Mouse (Mus musculus): ENCODE data around the gene Dhps. TPM values are rescaled to one million over a fixed set of nuclear protein-coding genes. Genes with fewer than 3 reads are reported as not detected.

Gene Dhps
- polyA plus RNA-seq, 1 experiment from 2014 or later: 70.5 TPM

DNA sequence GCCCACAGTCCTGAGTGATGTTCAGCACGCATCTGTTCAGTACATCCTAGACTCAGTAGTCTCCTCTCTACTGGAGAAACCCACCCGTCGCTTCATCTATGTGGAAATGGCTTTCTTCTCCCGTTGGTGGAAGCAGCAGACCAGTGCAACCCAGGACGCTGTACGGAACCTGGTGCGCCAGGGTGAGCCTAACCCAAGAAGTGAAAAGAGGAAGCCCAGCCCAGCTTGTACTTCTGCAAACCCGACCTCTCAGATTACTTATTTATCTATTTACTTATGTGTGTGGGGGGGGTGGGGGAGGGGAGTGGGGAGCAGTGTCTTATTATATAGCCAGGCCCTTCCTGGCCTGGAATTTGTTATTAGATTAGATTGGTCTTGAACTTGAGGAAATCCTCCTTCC lies 13.1 kb downstream of the Dhps start:
- no peak for DNase-seq (ENCODE audit: low spot score)
- Histone ChIP-seq H3K4me3 (no peak overlapping the region), H3K27ac (replicated peaks) (no peak overlapping the region), H3K27me3 (replicated peaks; ENCODE audit: low read depth, poor library complexity, severe bottlenecking) (no peaks in the 10 kb centered on the region), H3K4me1 (peaks cover 37% of the 10 kb centered on the region), H3K9me3 (no peaks in the 10 kb centered on the region), H3K36me3 (replicated peaks) (peaks cover 48% of the 10 kb centered on the region)
- WGBS: 86% methylated on average over 8 of the region's 8 CpGs

DNA sequence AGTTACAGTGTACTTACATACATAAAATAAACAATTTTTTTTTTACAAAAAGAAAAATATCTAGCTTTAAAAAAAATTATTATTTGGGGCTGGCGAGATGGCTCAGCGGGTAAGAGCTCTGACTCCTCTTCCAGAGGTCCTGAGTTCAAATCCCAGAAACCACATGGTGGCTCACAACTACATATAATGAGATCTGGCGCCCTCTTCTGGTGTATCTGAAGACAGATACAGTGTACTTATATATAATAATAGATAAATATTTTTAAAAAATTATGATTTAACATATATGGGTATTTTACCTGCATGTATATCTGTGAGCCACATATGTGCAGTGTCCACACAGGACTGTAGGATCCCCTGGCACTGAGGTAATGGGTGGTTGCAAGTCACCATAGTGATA lies 14.7 kb downstream of the Dhps start:
- no peak overlapping the region for H3K4me3 ChIP-seq
- H3K4me1 ChIP-seq: peaks cover 31% of the 10 kb centered on the region
- WGBS: 80% methylated on average over 3 of the region's 3 CpGs
- H3K36me3 ChIP-seq (replicated peaks): peaks cover 55% of the 10 kb centered on the region
- H3K9me3 ChIP-seq: no peaks in the 10 kb centered on the region
- no peaks in the 10 kb centered on the region for H3K27me3 ChIP-seq (replicated peaks; ENCODE audit: low read depth, poor library complexity, severe bottlenecking)
- H3K27ac ChIP-seq (replicated peaks): no peak overlapping the region
- DNase-seq (ENCODE audit: low spot score): no peak

DNA sequence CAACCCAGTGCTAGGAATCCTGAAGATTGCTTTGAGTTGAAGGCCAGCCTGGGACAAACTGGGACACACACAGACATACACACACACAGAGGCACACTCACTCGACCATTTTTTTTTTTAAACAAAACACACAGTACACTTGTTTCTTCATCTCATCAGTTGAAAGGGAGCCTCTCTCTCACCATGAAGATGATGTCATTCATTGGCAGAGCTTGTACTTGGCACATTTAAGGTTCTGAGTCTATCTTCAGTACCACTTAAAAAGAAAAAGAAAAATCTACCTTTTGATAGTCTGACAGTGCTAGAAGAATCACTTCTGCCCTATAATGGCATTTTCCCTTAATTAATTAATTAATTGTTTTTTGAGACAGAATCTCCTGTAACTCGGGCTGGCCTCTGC lies 17.2 kb downstream of the Dhps start:
- no peaks in the 10 kb centered on the region for H3K9me3 ChIP-seq
- H3K4me1 ChIP-seq: peaks cover 9% of the 10 kb centered on the region
- 86% methylated on average over 2 of the region's 2 CpGs for WGBS
- H3K27me3 ChIP-seq (replicated peaks; ENCODE audit: low read depth, poor library complexity, severe bottlenecking): no peaks in the 10 kb centered on the region
- DNase-seq (ENCODE audit: low spot score): no peak
- H3K36me3 ChIP-seq (replicated peaks): peaks cover 77% of the 10 kb centered on the region
- no peak overlapping the region for H3K27ac ChIP-seq (replicated peaks)
- H3K4me3 ChIP-seq: no peak overlapping the region

- WGBS: 89% methylated on average over 11 of the region's 11 CpGs
- Histone ChIP-seq H3K9me3 (no peaks in the 10 kb centered on the region), H3K36me3 (replicated peaks) (peaks cover 85% of the 10 kb centered on the region), H3K27ac (replicated peaks) (no peak overlapping the region), H3K27me3 (replicated peaks; ENCODE audit: low read depth, poor library complexity, severe bottlenecking) (no peaks in the 10 kb centered on the region), H3K4me3 (no peak overlapping the region), H3K4me1 (peaks cover 3% of the 10 kb centered on the region; the same call in 1 of the 2 replicates)
- no peak for DNase-seq (ENCODE audit: low spot score)
Measured at GRCm38 (mm10) chr8:85090856-85091255, 19.3 kb downstream of the Dhps start.

DNA sequence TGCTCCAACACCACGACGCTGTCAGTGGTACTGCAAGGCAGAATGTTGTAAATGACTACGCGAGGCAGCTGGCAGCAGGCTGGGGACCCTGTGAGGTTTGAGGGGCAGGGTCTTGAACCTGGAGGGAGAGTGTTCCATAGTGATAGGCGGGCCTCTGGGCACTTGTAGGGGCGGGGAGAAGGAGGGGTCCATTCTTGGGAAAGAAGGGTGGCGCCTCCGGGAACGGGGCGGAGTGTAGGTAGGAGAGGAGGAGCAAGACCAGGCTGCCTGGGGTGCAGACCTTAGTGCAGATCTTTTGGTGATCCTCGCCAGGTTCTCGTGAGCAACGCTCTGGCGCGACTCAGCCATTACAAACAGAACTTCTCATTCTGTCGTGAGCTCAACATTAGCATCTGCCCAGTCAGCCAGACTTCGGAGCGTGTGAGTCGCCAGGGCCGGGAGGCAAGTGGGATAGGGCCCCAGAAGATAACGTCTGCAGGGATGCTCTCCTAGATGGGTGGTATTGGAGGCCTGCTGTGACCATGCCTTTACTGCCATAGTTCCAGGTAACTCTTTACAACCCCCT lies 20.1 kb downstream of the Dhps start:
- Histone ChIP-seq H3K36me3 (replicated peaks) (peaks cover 87% of the 10 kb centered on the region), H3K9me3 (no peaks in the 10 kb centered on the region), H3K27me3 (replicated peaks; ENCODE audit: low read depth, poor library complexity, severe bottlenecking) (no peaks in the 10 kb centered on the region), H3K27ac (replicated peaks) (no peak overlapping the region), H3K4me3 (no peak overlapping the region), H3K4me1 (peaks cover 3% of the 10 kb centered on the region; the same call in 1 of the 2 replicates)
- DNase-seq (ENCODE audit: low spot score): no peak
- WGBS: 30% methylated on average over 21 of the region's 21 CpGs

DNA sequence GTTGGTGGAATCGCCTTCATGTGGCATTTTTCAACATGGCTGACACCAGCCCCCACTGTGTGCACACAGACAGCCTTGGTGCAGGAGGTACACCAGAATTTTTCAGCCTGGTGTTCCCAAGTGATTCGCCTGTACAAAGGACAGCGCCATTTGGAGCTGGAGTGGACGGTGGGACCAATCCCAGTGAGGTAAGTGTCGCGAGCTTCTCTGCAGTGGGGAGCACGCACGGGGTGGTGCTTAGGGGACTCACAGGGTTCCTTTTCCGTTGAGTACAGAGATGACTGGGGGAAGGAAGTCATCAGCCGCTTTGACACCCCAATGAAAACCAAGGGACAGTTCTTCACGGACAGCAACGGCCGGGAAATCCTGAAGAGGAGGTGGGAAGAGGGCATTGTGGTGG lies 23.5 kb downstream of the Dhps start:
- peaks cover 3% of the 10 kb centered on the region; the same call in 1 of the 2 replicates for H3K4me1 ChIP-seq
- H3K27ac ChIP-seq (replicated peaks): no peak overlapping the region
- no peaks in the 10 kb centered on the region for H3K9me3 ChIP-seq
- H3K27me3 ChIP-seq (replicated peaks; ENCODE audit: low read depth, poor library complexity, severe bottlenecking): no peaks in the 10 kb centered on the region
- H3K4me3 ChIP-seq: no peak overlapping the region
- peaks cover 84% of the 10 kb centered on the region for H3K36me3 ChIP-seq (replicated peaks)
- 90% methylated on average over 13 of the region's 13 CpGs for WGBS
- no peak for DNase-seq (ENCODE audit: low spot score)

DNA sequence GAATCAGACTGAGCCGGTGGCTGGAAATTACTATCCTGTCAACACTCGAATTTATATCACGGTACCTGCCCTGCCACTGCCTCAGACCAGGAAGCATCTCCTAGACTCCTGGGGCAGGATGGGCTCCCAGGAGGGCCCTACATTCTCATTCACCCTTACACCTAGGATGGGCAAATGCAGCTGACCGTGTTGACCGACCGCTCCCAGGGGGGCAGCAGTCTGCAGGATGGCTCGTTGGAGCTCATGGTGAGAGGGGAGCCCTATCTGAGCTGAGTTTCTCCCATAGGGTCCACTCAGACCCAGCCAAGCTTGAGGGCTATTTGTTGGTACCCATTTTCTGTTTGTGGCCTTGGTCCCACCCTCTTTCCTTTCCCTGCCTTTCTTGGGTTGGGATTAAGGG lies 24.0 kb downstream of the Dhps start:
- Histone ChIP-seq H3K36me3 (replicated peaks) (peaks cover 84% of the 10 kb centered on the region), H3K27ac (replicated peaks) (no peak overlapping the region), H3K9me3 (no peaks in the 10 kb centered on the region), H3K4me1 (peaks cover 3% of the 10 kb centered on the region; the same call in 1 of the 2 replicates), H3K27me3 (replicated peaks; ENCODE audit: low read depth, poor library complexity, severe bottlenecking) (no peaks in the 10 kb centered on the region), H3K4me3 (no peak overlapping the region)
- DNase-seq (ENCODE audit: low spot score): no peak
- WGBS: 94% methylated on average over 7 of the region's 7 CpGs

- H3K27me3 ChIP-seq (replicated peaks; ENCODE audit: low read depth, poor library complexity, severe bottlenecking): no peaks in the 10 kb centered on the region
- 94% methylated on average over 16 of the region's 16 CpGs for WGBS
- no peaks in the 10 kb centered on the region for H3K9me3 ChIP-seq
- no peak overlapping the region for H3K27ac ChIP-seq (replicated peaks)
- H3K4me1 ChIP-seq: peaks cover 1% of the 10 kb centered on the region; the same call in 1 of the 2 replicates
- H3K36me3 ChIP-seq (replicated peaks): peaks cover 79% of the 10 kb centered on the region
- no peak for DNase-seq (ENCODE audit: low spot score)
- H3K4me3 ChIP-seq: no peak overlapping the region
Measured at GRCm38 (mm10) chr8:85096196-85096595, 24.6 kb downstream of the Dhps start.

DNA sequence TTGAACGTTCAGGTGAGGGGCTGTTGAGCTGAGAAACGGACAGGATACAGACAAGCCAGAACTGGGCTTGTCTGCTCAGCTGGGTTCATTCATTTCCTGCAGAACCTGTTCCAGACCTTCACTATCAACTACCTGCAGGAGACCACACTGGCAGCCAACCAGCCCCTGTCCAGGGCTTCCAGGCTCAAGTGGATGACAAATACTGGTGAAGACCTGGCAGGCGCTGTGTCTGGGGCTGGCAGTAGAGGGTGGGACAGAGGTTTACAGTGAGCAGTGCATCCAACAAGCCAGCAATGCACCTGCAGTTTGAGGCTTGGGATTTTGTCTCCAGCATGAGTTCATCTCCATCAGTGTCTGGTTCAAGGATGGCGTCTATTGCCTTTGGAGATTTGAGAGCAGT lies 25.3 kb downstream of the Dhps start:
- Histone ChIP-seq H3K27me3 (replicated peaks; ENCODE audit: low read depth, poor library complexity, severe bottlenecking) (no peaks in the 10 kb centered on the region), H3K9me3 (no peaks in the 10 kb centered on the region), H3K27ac (replicated peaks) (no peak overlapping the region), H3K4me3 (no peak overlapping the region), H3K36me3 (replicated peaks) (peaks cover 72% of the 10 kb centered on the region), H3K4me1 (no peaks in the 10 kb centered on the region)
- DNase-seq (ENCODE audit: low spot score): no peak
- 91% methylated on average over 4 of the region's 4 CpGs for WGBS

DNA sequence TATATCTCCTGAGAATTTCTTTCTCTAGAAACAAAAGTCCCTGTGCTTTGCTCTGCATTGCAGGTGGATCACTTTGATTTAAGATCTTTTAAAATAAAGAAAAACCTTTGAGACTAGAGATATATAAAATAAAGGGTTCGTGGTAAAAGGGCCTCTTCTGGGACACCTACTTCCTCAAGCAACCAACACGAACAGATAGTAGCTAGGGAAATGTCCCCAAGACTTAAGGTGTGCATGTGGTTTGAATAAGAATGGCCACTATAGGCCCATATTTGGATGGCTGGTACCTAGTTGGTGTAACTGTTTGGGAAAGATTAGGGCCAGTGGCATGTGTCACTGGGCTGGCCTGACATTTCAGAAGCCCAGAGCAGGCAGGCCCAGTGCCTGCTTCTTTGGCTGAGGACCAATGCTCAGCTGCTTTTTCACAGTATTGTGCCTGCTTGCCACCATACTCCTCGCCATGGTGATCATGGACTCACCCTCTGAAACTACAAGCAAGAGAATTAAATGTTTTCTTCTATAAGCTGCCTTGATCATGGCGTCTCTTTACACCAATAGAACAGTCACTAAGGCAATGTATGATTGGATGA lies 28.6 kb downstream of the Dhps start:
- Histone ChIP-seq H3K27me3 (replicated peaks; ENCODE audit: low read depth, poor library complexity, severe bottlenecking) (no peaks in the 10 kb centered on the region), H3K36me3 (replicated peaks) (peaks cover 43% of the 10 kb centered on the region), H3K27ac (replicated peaks) (no peak overlapping the region), H3K9me3 (no peaks in the 10 kb centered on the region), H3K4me1 (no peaks in the 10 kb centered on the region), H3K4me3 (no peak overlapping the region)
- DNase-seq (ENCODE audit: low spot score): no peak
- 84% methylated on average over 4 of the region's 4 CpGs for WGBS

DNA sequence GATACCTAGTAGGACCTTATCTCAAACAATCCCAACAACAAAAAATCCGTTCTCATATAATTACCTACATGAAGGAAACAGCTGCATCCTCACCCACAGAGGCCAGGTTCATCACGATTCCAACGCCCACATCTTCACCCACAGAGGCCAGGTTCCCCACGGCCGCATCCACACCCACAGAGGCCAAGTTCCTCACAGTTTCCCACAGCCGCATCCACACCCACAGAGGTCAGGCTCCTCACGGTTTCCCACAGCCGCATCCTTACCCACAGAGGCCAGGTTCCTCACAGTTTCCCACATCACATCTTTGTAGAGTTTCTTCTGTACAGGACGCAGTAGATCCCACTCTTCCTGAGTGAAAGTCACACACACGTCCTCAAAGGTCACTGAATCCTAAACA lies 41.7 kb downstream of the Dhps start:
- WGBS: 95% methylated on average over 10 of the region's 10 CpGs
- Histone ChIP-seq H3K9me3 (peaks cover 6% of the 10 kb centered on the region; the same call in 1 of the 2 replicates), H3K36me3 (replicated peaks) (peaks cover 38% of the 10 kb centered on the region), H3K27ac (replicated peaks) (no peak overlapping the region), H3K27me3 (replicated peaks; ENCODE audit: low read depth, poor library complexity, severe bottlenecking) (no peaks in the 10 kb centered on the region), H3K4me3 (no peak overlapping the region), H3K4me1 (no peaks in the 10 kb centered on the region)
- DNase-seq (ENCODE audit: low spot score): no peak

- WGBS: 78% methylated on average over 4 of the region's 4 CpGs
- Histone ChIP-seq H3K4me1 (peaks cover 10% of the 10 kb centered on the region), H3K9me3 (peaks cover 4% of the 10 kb centered on the region; the same call in 1 of the 2 replicates)
Measured at GRCm38 (mm10) chr8:85115501-85115900, 43.9 kb downstream of the Dhps start.

DNA sequence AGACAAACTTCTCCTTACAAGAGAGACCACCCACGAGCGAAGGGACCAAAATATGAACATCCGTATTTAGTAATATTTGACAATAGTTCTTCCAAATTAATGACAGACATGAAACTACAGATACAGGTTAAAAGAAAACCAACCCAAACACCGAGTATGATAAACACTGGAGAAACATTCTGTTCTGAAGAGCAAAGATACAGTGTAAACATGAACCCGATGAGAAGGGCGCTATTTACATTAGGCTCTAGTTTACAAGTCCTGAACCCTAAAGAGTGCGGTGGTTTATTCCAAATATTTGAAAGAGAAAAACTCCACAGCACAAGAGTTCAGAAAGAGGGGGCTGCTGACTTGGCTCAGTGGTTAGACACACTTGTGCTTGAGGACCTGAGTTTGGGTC lies 45.4 kb downstream of the Dhps start:
- H3K27me3 ChIP-seq (replicated peaks; ENCODE audit: low read depth, poor library complexity, severe bottlenecking): no peaks in the 10 kb centered on the region
- H3K36me3 ChIP-seq (replicated peaks): peaks cover 7% of the 10 kb centered on the region
- peaks cover 4% of the 10 kb centered on the region; the same call in 1 of the 2 replicates for H3K9me3 ChIP-seq
- no peak overlapping the region for H3K27ac ChIP-seq (replicated peaks)
- DNase-seq (ENCODE audit: low spot score): no peak
- no peak overlapping the region for H3K4me3 ChIP-seq
- H3K4me1 ChIP-seq: peaks cover 10% of the 10 kb centered on the region
- WGBS: 90% methylated on average over 7 of the region's 7 CpGs

More at GRCm38 (mm10) chr8:85115501-85115900, 43.9 kb downstream of the Dhps start:
- H3K4me3 ChIP-seq: no peak overlapping the region
- H3K36me3 ChIP-seq (replicated peaks): peaks cover 21% of the 10 kb centered on the region
- DNase-seq (ENCODE audit: low spot score): no peak
- H3K27me3 ChIP-seq (replicated peaks; ENCODE audit: low read depth, poor library complexity, severe bottlenecking): no peaks in the 10 kb centered on the region
- no peak overlapping the region for H3K27ac ChIP-seq (replicated peaks)
